Mouse (Mus musculus) midbrain, embryonic 10.5 days (tissue): ENCODE data around the gene Npdc1. TPM values are rescaled to one million over a fixed set of nuclear protein-coding genes. Genes with fewer than 3 reads are reported as not detected.

Source experiments
- DNase-seq: peaks from one replicate; pipeline ENCODE4 v3.0.0-alpha.2; 2017; ENCODE audit warnings: low spot score
- H3K27ac ChIP-seq: fragments of 300-500 bp; sonication (generic); replicated peaks from 2 replicates; pipeline ENCODE4 v1.5.1; 2016; ENCODE audit warnings: mild to moderate bottlenecking
- H3K27me3 ChIP-seq: fragments of 300-500 bp; sonication (generic); 2 replicates; pipeline ENCODE4 v1.6.1; 2016; ENCODE audit warnings: low read depth, mild to moderate bottlenecking; ENCODE audit not compliant: poor library complexity, severe bottlenecking
- H3K36me3 ChIP-seq: fragments of 300-500 bp; sonication (generic); 2 replicates; pipeline ENCODE4 v1.6.1; 2016; ENCODE audit warnings: mild to moderate bottlenecking, moderate library complexity
- H3K4me1 ChIP-seq: fragments of 300-500 bp; sonication (generic); 2 replicates; pipeline ENCODE4 v1.6.1; 2016
- H3K4me3 ChIP-seq: fragments of 300-500 bp; sonication (generic); 2 replicates; pipeline ENCODE4 v1.5.1; 2016; ENCODE audit warnings: mild to moderate bottlenecking, moderate library complexity
- H3K9me3 ChIP-seq: fragments of 300-500 bp; sonication (generic); replicated peaks from 2 replicates; pipeline ENCODE4 v1.6.1; 2016; ENCODE audit warnings: mild to moderate bottlenecking
- WGBS: fragments of 180-500 bp; shearing (Covaris S2); methylation state at CpG from one replicate; pipeline ENCODE4 v1.1.7; 2016; 5-methylcytosine and 5-hydroxymethylcytosine counted together
- polyA plus RNA-seq: library from polyadenylated mRNA; unstranded; fragments of >200 nt; fragmentation: Nextera tagmentation; extraction: Ambion mirVana; gene quantifications from 2 replicates; pipeline ENCODE4 v1.2.1, GENCODE M21; 2016

Gene Npdc1
- polyA plus RNA-seq, 1 experiment from 2014 or later: 80.6 TPM

DNA sequence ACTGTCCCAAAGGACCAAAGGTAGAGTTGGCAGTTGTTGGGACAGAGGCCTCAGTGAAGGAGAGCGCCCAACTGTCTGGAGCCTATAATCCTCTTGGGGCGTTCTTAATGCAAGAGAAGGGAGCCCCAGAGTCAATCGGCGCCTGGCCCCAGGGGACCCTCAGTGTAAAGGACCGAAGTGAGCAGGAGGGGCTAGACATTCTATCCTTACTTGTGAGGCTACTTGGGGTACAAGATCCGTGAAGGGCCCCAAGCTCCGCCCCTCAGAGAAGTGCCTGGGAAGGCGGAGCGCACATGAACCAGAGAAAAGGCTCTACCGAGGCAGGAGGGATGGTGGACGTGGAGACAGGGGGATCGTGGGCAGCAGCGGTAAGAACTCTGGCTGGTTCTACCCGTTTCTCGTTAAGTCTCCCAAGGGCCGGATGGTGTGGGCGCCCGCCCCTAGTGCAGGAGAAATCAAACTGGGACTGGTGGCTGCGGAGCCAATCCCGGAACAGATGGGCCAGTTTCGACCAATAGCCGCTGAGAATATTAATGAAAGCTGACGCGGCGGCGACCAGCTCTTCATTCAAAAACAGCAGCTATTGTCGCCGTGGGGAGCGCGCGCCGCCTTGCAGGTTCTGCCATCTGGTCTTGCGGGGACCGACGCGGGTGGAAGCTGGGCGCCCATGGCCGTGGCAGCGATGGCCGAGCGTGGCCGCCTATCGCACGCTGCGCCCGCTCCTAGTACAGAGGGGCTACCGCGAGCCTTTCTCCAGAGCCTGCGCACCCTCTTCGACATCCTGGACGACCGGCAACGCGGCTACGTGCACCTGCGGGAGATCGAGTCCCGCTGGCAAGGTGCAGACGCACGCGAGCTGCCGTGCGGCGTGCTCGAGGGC lies 27.1 kb upstream of the Npdc1 start, which contains the start of gene Sapcd2:
Gene Sapcd2 (plus strand): TSS at position 558 of the 880 bp plus-strand sequence.
- DNase-seq: peak; percentile 92
- under 1% methylated on average over 65 of the region's 65 CpGs for WGBS
- peaks cover 35% of the 10 kb centered on the region for H3K4me1 ChIP-seq
- H3K4me3 ChIP-seq: peak within 1 kb of the TSS; percentile 78
- H3K27ac ChIP-seq: peak within 1 kb of the TSS; percentile 95
- peaks cover 5% of the 10 kb centered on the region; the same call in 1 of the 2 replicates for H3K27me3 ChIP-seq
- no peaks in the 10 kb centered on the region for H3K9me3 ChIP-seq
- peaks cover 29% of the 10 kb centered on the region for H3K36me3 ChIP-seq

DNA sequence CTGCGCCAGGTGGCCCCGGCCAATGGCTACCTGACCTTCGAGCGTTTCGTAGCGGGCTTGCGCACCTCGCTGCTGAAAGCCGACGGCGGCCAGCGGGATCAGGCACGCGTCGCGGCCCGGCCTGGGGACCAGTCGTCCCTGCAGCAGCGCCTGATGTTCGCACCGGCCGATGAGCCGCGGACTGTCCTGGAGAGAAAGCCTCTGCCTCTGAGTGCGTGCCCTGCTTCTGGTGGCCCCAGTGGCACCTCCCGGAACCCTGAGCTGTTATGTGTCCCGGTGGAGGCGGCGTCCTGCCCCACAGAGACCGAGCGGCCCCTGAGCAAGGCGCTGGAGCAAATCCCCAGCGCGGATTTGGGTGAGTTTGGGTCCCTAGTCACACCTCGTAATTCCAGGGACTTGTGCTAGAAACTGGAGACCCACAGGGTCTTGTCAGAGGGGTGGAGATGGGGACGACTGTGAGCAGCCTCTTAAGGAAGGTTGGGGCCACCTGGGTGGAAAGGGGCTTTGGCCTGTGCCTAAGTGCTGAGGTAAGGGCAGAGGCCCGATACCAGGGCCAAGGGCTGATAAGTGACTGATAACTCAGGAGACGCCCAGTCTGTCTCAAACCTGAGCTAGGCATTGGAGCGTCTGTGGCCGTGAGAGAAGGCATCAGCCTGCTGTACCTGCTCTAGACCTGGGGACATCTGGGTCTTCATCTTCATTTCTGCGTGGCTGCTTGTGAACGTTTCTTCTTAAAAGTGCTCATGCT lies 26.3 kb upstream of the Npdc1 start:
- H3K27me3 ChIP-seq: peaks cover 5% of the 10 kb centered on the region; the same call in 1 of the 2 replicates
- no peak for DNase-seq
- no peaks in the 10 kb centered on the region for H3K9me3 ChIP-seq
- H3K4me3 ChIP-seq: peak overlapping the region; percentile 78
- peak overlapping the region; percentile 95 for H3K27ac ChIP-seq
- H3K36me3 ChIP-seq: peaks cover 37% of the 10 kb centered on the region
- peaks cover 35% of the 10 kb centered on the region for H3K4me1 ChIP-seq
- WGBS: 2% methylated on average over 42 of the region's 42 CpGs

DNA sequence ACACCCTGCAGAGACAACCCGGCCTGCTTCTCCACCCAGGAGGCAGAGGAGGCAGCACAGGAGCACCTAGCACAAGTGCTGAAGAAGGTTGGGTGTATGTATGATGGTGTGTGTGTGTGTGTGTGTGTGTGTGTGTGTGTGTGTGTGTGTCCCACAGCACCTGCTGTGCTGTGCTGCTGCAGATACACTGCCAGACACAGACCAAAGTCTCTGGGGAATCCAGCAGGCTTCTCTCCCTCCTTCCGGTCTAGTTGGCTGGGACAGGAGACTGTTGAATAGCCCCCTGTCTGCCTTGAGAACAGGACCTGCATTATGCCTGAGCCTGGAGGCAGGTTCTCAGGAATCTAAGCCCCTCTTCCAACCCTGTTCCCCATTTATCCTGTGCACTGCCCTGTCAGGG lies 25.7 kb upstream of the Npdc1 start:
- peaks cover 35% of the 10 kb centered on the region for H3K4me1 ChIP-seq
- H3K36me3 ChIP-seq: peaks cover 43% of the 10 kb centered on the region
- peak overlapping the region; percentile 78 for H3K4me3 ChIP-seq
- DNase-seq: no peak
- peak overlapping the region; percentile 95; the same call in 1 of the 2 replicates for H3K27ac ChIP-seq
- 49% methylated on average over 2 of the region's 2 CpGs for WGBS
- 0 out of 2 replicates have a peak, but pooled peaks cover 5% of the 10 kb centered on the region for H3K27me3 ChIP-seq
- no peaks in the 10 kb centered on the region for H3K9me3 ChIP-seq

DNA sequence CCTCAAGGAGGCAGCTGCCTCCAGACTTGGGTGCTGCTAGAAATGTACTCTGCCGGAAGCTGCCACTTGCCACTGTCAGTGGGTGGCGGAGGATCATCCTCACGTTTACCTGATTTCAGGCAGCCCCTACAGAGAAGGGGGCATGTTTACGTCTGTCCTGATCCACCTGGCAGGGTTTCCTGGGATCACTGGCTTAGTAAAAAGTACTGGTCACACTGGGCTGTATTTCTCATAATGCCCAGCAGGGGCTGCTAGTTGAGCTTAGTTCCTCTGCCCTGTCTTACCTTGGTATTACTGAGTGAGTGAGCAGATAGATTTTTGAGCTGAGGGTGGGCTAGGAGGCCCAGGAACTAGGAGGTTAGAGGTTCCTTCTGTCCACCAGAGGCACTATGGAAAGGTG lies 22.6 kb upstream of the Npdc1 start:
- no peaks in the 10 kb centered on the region for H3K9me3 ChIP-seq
- 0 out of 2 replicates have a peak, but pooled peaks cover 5% of the 10 kb centered on the region for H3K27me3 ChIP-seq
- H3K4me3 ChIP-seq: no peak overlapping the region
- peaks cover 30% of the 10 kb centered on the region for H3K4me1 ChIP-seq
- DNase-seq: no peak
- no peak overlapping the region for H3K27ac ChIP-seq
- peaks cover 49% of the 10 kb centered on the region for H3K36me3 ChIP-seq
- 64% methylated on average over 4 of the region's 4 CpGs for WGBS

DNA sequence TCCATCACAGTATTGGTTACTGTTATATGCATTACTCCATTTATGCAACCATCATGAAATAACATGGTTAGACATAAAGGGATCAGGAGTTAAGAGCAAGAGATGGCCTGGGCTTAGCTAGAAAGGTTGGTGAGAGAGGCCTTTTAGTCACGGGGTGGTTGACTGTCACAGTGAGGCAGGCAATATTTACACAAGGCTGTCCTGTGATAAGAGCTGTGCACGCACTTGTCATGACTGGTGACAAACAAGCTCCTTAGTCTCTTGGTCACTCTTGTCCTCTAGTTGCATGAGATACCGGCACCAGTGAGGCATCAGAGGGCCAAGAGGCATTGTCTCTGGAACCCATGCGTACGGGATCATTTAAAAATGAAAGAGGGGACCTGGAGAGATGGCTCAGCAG lies 14.7 kb upstream of the Npdc1 start:
- Histone ChIP-seq H3K36me3 (no peaks in the 10 kb centered on the region), H3K4me1 (no peaks in the 10 kb centered on the region), H3K4me3 (no peak overlapping the region), H3K9me3 (no peaks in the 10 kb centered on the region), H3K27ac (no peak overlapping the region), H3K27me3 (no peaks in the 10 kb centered on the region)
- WGBS: 80% methylated on average over 5 of the region's 5 CpGs
- no peak for DNase-seq

DNA sequence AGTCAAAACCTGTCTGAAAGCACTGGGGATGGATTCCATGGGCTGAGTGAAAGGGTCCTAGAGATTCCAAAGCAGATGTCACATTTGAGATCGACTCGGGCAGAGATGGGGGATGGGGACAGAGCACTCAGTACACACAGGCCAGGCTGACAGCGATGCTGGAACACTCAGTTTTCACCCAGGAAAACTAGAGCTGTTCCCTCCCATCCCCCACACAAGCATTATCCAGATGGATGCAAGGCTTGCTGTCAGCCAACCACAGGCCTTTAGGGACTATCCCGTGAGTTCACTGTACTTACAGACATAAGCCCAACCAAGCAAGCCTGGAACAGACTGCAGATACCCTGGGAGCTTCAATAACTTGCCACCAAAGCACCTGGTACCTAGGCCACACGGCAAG lies 7.9 kb upstream of the Npdc1 start:
- no peaks in the 10 kb centered on the region for H3K9me3 ChIP-seq
- H3K27me3 ChIP-seq: peaks cover 26% of the 10 kb centered on the region
- 85% methylated on average over 5 of the region's 5 CpGs for WGBS
- H3K27ac ChIP-seq: no peak overlapping the region
- DNase-seq: no peak
- H3K4me1 ChIP-seq: peaks cover 16% of the 10 kb centered on the region
- H3K36me3 ChIP-seq: no peaks in the 10 kb centered on the region
- no peak overlapping the region for H3K4me3 ChIP-seq

DNA sequence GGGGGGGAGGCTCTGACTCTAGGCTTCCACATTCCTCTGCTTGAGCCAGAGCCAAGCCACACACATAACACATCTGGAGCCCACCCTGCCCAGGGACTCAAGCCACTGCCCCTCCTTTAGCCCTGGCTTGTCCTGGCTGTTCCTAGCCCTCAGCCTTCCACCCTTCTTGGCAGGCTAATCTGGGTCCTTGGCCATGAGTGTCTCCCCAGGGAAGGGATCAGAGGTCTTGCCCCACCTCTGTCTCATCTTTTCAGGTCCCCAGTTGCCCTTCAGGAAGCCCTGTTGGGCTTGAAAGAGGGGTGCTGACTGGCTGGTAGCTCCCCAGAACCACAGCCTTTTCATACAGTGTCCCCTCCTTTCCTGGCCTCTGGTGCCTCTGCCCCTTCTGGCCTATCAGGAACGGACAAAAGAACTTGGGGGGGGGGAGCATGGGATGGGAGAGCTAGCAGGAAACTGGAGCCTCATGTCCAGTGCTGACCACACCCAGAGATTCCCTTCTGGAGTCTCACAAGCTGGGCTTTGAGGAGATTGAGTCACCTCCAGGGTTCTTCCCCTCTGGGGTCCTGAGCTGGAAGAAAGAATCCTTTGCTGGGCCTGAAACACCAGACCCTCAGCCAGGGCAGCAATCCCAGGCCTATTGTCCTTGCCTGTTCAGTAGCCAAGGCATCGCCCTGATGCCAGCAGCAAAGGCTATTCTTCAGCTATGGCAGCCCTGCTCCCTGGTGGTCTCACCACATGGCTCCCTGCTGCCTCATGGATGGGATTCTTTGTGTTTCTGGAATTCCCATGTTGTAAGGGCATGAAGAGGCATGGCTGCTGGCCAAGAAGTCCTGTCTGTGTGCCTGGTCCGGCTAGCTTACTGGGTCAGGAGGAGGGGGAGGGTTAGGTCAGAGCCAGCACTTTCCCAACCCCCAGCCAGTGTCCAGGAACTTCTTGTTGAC lies 4.6 kb upstream of the Npdc1 start:
- WGBS: 31% methylated on average over 3 of the region's 3 CpGs
- DNase-seq: no peak
- peaks cover 59% of the 10 kb centered on the region for H3K27me3 ChIP-seq
- H3K27ac ChIP-seq: no peak overlapping the region
- no peak overlapping the region for H3K4me3 ChIP-seq
- H3K36me3 ChIP-seq: no peaks in the 10 kb centered on the region
- peaks cover 20% of the 10 kb centered on the region for H3K4me1 ChIP-seq
- no peaks in the 10 kb centered on the region for H3K9me3 ChIP-seq

DNA sequence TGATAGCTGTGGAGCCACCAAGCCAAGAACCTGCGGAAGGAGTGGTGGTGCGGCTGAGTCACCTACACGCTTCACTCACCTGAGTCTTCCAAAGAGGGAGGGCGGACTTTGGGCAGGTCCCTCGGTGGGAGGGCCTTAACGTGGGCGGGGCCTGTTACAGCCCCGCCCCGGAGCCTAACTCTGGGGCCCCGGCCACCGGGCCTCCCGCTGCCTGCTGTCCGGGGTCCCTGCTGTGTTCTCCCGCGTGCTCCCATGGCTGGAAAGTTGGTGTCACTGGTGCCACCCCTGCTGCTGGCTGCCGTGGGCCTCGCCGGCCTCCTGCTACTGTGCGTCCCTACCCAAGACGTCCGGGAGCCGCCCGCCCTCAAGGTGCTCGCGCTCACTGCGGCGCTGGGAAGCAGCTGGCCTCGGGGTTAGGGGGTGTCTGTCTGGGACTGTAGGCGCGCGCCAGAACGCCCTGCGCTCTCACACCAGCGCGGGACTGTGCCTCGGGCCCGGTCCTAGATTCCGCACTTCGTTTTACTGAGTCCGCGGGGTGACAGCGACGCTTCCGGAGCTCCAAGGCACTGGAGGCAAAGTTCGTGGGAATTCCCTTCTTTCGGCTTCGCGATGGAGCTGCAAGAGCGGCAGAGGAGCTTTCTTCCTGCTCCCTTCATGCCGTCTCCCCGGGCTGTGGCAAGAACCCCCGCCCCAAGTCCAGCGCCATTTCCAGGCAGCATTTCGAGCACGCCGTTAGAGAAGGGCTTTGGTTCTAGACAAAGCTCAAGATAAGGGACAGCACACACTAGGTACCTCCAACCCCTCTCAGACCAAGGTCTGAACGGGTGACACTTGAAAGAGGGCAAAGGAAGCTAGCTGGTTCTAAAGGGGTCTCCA lies 3.2 kb upstream of the Npdc1 start, which contains the start of gene Entpd2:
Gene Entpd2 (plus strand): TSS at position 154 of the 876 bp plus-strand sequence.
- Histone ChIP-seq H3K36me3 (no peaks in the 10 kb centered on the region), H3K27ac (0 out of 2 replicates have a peak within 1 kb of the TSS, but pooled peaks have one; percentile 3), H3K9me3 (no peaks in the 10 kb centered on the region), H3K4me3 (peak within 1 kb of the TSS; percentile 56), H3K27me3 (peaks cover 73% of the 10 kb centered on the region), H3K4me1 (peaks cover 26% of the 10 kb centered on the region)
- 2% methylated on average over 57 of the region's 57 CpGs for WGBS
- DNase-seq: peak; percentile 41

DNA sequence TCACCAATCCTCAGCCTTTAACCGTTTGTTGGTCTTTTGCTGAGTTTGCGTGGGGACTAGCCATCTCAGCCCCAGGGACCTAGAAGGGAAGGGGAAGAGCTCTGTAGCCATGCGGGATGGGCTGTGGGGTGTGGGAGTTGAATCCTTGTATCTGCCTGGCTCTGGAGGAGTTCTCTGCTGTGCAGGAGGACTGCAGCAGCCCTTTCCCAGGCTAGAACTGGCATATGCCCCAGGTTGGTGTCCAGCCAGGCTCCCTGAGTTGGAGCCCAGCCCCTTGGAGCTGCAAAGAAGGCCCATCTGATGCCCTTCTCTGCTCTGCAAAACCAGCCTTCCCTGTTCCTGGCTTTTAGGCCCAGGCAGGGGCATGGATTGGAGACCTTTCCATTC lies 2.6 kb upstream of the Npdc1 start:
- Histone ChIP-seq H3K9me3 (no peaks in the 10 kb centered on the region), H3K27ac (no peak overlapping the region), H3K36me3 (no peaks in the 10 kb centered on the region), H3K27me3 (peaks cover 80% of the 10 kb centered on the region), H3K4me1 (peaks cover 27% of the 10 kb centered on the region), H3K4me3 (peak overlapping the region; percentile 56)
- DNase-seq: no peak
- 23% methylated on average over 3 of the region's 3 CpGs for WGBS

DNA sequence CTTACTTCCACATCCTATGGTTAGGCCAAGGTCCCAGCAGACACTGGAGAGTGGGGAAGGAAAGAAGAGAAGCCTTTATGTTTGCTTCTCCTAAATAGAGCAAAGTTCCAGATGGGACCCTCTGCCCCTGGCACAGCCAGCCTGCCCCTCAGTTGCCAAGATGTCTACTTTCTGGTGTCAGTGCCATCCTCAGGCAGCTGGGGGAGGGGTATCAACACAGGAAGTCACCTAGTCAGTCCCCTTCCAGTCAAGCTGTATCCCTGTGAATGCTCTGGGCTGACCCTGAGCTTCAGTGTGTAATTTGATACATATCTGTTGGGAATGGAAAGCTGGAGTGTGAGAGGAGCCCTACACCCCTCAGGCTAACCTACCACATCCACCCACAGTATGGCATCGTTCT lies 2.1 kb upstream of the Npdc1 start:
- H3K27ac ChIP-seq: no peak overlapping the region
- DNase-seq: no peak
- 75% methylated on average over 1 of the region's 1 CpGs for WGBS
- H3K4me3 ChIP-seq: no peak overlapping the region
- no peaks in the 10 kb centered on the region for H3K9me3 ChIP-seq
- H3K36me3 ChIP-seq: no peaks in the 10 kb centered on the region
- peaks cover 27% of the 10 kb centered on the region for H3K4me1 ChIP-seq
- H3K27me3 ChIP-seq: peaks cover 84% of the 10 kb centered on the region

DNA sequence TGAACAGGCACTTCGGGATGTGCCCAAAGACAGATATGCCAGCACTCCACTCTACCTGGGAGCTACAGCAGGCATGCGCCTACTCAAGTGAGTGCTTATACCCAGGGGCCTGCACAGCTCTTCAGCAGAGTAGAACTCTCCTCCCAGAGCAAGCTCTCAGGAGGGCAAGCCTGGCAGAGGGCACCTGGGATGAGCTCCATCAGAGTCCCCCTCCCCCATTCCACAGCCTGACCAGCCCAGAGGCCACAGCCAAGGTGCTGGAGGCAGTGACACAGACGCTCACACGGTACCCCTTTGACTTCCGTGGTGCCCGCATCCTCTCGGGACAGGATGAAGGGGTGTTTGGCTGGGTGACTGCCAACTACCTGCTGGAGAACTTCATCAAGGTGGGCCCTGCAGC lies 1.1 kb upstream of the Npdc1 start:
- Histone ChIP-seq H3K4me3 (no peak overlapping the region), H3K9me3 (no peaks in the 10 kb centered on the region), H3K27ac (no peak overlapping the region), H3K36me3 (no peaks in the 10 kb centered on the region), H3K27me3 (peaks cover 89% of the 10 kb centered on the region), H3K4me1 (peaks cover 37% of the 10 kb centered on the region)
- no peak for DNase-seq
- 93% methylated on average over 7 of the region's 7 CpGs for WGBS
